Mouse (Mus musculus) right cerebral cortex, postnatal 14 days (tissue): ENCODE measurements around the gene Gm7982.
"Not testable (repeated sequence)": the region's sequence is repeated elsewhere in the genome, so short reads cannot be mapped to it uniquely, and the experiment has no call there.

Experiments
- DNase-seq: peaks from one replicate; pipeline ENCODE4 v3.0.0; 2022

Gm7982 gene

GRCm38 (mm10) chr5:95741714-95742113, at the start of gene Gm7982:
Gm7982 (plus strand) TSS chr5:95742014.
- not testable (repeated sequence) for DNase-seq

GRCm38 (mm10) chr5:95736073-95736472, 5.7 kb upstream of the Gm7982 start, which contains the start of gene Gm7978:
Gm7978 (minus strand) TSS chr5:95736173.
- DNase-seq, result not testable (repeated sequence)

- DNase-seq, result not testable (repeated sequence)
These were observed 33.9 kb downstream of the Gm7982 start, which contains the start of gene E330014E10Rik for GRCm38 (mm10) chr5:95775690-95776089. E330014E10Rik (plus strand) TSS chr5:95775990.
